Mouse (Mus musculus) heart, adult 2 months (tissue): ENCODE results near the gene Brk1.

Source experiments
- CTCF ChIP-seq: fragments of 200-600 bp; IDR thresholded peaks from 2 replicates; pipeline ENCODE4 v1.8.1; 2022; ENCODE audit warnings: antibody characterized with exemption, mild to moderate bottlenecking, moderate library complexity
- EP300 ChIP-seq: fragments of 200-500 bp; IDR thresholded peaks from 2 replicates; pipeline ENCODE4 v1.6.1; 2011; ENCODE audit warnings: low read depth, low read length, control low read depth; ENCODE audit not compliant: insufficient read depth

DNA sequence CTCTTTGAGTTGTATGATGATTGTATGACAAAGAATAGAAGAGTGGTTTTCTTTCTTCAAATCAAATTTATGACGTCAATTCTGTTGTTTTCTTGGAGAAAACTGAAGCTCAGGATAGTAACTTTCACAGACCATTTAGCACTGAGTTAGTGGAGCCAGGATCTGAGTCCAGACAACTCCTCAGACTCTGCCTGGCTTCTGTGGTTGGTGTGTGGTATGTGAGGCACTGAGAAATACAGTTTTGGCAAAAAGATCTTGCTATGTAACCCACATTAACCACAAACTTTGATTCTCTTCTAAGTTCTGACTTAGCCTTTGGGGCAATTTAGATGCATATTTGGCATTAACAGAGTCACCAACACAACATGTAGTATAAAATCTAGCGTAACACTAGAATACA, 11.9 kb upstream of the Brk1 start:
- no peak for TF ChIP-seq EP300
- TF ChIP-seq CTCF: no peak
